Mouse (Mus musculus) limb, embryonic 14.5 days (tissue): ENCODE measurements around the gene Iqce. TPM values are rescaled to one million over a fixed set of nuclear protein-coding genes. Genes with fewer than 3 reads are reported as not detected.

Experiments
- ATAC-seq: fragments of 200-750 bp; cut with Nextera tagmentation; 2 replicates; pipeline ENCODE4 v1.8.0; 2017; ENCODE audit warnings: low read depth, moderate number of reproducible peaks, moderate TSS enrichment; ENCODE audit not compliant: low FRiP score
- DNase-seq: peaks from one replicate; pipeline ENCODE4 v3.0.0-alpha.2; 2015; ENCODE audit warnings: low spot score
- H3K27ac ChIP-seq: fragments of 300-500 bp; sonication (generic); replicated peaks from 2 replicates; pipeline ENCODE4 v1.5.1; 2014; ENCODE audit warnings: low read depth, mild to moderate bottlenecking, low read length, moderate library complexity, mixed read lengths
- H3K27me3 ChIP-seq: fragments of 300-500 bp; sonication (generic); 2 replicates; pipeline ENCODE4 v1.6.1; 2014; ENCODE audit warnings: low read length, mixed read lengths; ENCODE audit not compliant: control insufficient read depth, insufficient read depth
- H3K36me3 ChIP-seq: fragments of 300-500 bp; sonication (generic); 2 replicates; pipeline ENCODE4 v1.6.1; 2014; ENCODE audit warnings: mild to moderate bottlenecking, low read length, moderate library complexity, mixed read lengths; ENCODE audit not compliant: control insufficient read depth, insufficient read depth
- H3K4me1 ChIP-seq: fragments of 300-500 bp; sonication (generic); 2 replicates; pipeline ENCODE4 v1.6.1; 2014; ENCODE audit warnings: antibody characterized with exemption, low read length, mixed read lengths; ENCODE audit not compliant: control insufficient read depth, insufficient read depth
- H3K4me2 ChIP-seq: fragments of 300-500 bp; sonication (generic); replicated peaks from 2 replicates; pipeline ENCODE4 v1.6.1; 2014; ENCODE audit warnings: low read depth, mild to moderate bottlenecking, low read length, moderate library complexity; ENCODE audit not compliant: severe bottlenecking
- H3K4me3 ChIP-seq: fragments of 300-500 bp; sonication (generic); replicated peaks from 2 replicates; pipeline ENCODE4 v1.5.1; 2014; ENCODE audit warnings: low read length
- H3K9ac ChIP-seq: fragments of 300-500 bp; sonication (generic); 2 replicates; pipeline ENCODE4 v1.6.1; 2014; ENCODE audit warnings: mild to moderate bottlenecking, low read depth, low read length, moderate library complexity; ENCODE audit not compliant: severe bottlenecking
- H3K9me3 ChIP-seq: fragments of 300-500 bp; sonication (generic); 2 replicates; pipeline ENCODE4 v1.6.1; 2016; ENCODE audit warnings: low read length; ENCODE audit not compliant: control insufficient read depth
- POLR2A ChIP-seq: fragments of 200-500 bp; IDR thresholded peaks from 2 replicates; pipeline ENCODE4 v1.8.0; 2012; ENCODE audit warnings: inconsistent platforms, mild to moderate bottlenecking, moderate library complexity, borderline replicate concordance; ENCODE audit not compliant: insufficient read depth, insufficient read length; ENCODE audit errors: extremely low read depth
- WGBS: fragments of 180-500 bp; shearing (Covaris S2); extraction: QIAGEN DNeasy Blood & Tissue Kit; methylation state at CpG from one replicate; pipeline ENCODE4 v1.1.7; 2014; 5-methylcytosine and 5-hydroxymethylcytosine counted together
- polyA plus RNA-seq, 2 experiments: library from polyadenylated mRNA; depleted of rRNA in 1 of 2; stranded (reverse) in 1 of 2; unstranded in 1 of 2; fragments of >200 nt; fragmentation: Nextera tagmentation in 1 of 2; extraction: Ambion mirVana in 1 of 2; gene quantifications; 2 replicates each; pipeline versions ENCODE4 v1.2.1 to v1.2.3; 2012 to 2014

Iqce gene
- polyA plus RNA-seq, 2 experiments = 23.4 to 38.3 TPM

GRCm38 (mm10) chr5:140741877-140742276 is 39.7 kb upstream of the Iqce start:
- no peaks in the 10 kb centered on the region for H3K9me3 ChIP-seq
- H3K36me3 ChIP-seq = no peaks in the 10 kb centered on the region
- no peak overlapping the region for H3K4me2 ChIP-seq
- ATAC-seq = no peak
- DNase-seq = no peak
- H3K9ac ChIP-seq = no peak overlapping the region
- no peak overlapping the region for H3K27ac ChIP-seq
- no peak overlapping the region for H3K4me3 ChIP-seq
- H3K4me1 ChIP-seq = no peaks in the 10 kb centered on the region
- H3K27me3 ChIP-seq = peaks cover 6% of the 10 kb centered on the region; the same call in 1 of the 2 replicates
- TF ChIP-seq POLR2A = no peak

- Histone ChIP-seq H3K27ac (no peak overlapping the region), H3K9me3 (no peaks in the 10 kb centered on the region), H3K9ac (no peak overlapping the region), H3K4me2 (no peak overlapping the region), H3K36me3 (no peaks in the 10 kb centered on the region), H3K4me3 (no peak overlapping the region), H3K4me1 (no peaks in the 10 kb centered on the region), H3K27me3 (peaks cover 13% of the 10 kb centered on the region; the same call in 1 of the 2 replicates)
- TF ChIP-seq POLR2A = no peak
- DNase-seq (no peak), ATAC-seq (no peak)
- 66% methylated on average over 10 of the region's 11 CpGs for WGBS
Measured at GRCm38 (mm10) chr5:140741040-140741439, 38.9 kb upstream of the Iqce start.

DNA sequence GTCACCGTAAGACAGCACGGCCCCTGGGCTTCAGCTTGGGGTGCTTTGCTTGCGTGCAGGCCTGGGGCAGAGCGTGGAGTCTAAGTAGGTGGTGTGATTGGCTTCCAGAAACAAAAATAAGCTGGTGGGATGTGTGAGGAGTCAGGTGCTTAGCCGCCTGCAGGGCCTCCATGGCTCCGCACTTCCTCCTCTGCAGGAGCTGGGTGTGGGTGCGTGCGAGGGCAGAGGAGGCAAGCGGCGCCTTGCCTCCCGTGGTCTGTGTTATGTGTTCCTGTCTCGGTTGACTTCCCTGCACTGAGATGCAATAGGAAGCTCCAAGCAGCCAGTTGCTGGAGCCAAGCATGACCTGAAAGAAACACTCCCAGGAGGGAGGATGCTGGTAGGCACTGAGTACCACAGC is 37.6 kb upstream of the Iqce start:
- Histone ChIP-seq H3K4me3 (no peak overlapping the region), H3K9ac (no peak overlapping the region), H3K36me3 (no peaks in the 10 kb centered on the region), H3K4me2 (no peak overlapping the region), H3K27me3 (peaks cover 24% of the 10 kb centered on the region; the same call in 1 of the 2 replicates), H3K9me3 (no peaks in the 10 kb centered on the region), H3K27ac (no peak overlapping the region), H3K4me1 (no peaks in the 10 kb centered on the region)
- ATAC-seq = no peak
- 82% methylated on average over 10 of the region's 12 CpGs for WGBS
- no peak for TF ChIP-seq POLR2A
- no peak for DNase-seq

DNA sequence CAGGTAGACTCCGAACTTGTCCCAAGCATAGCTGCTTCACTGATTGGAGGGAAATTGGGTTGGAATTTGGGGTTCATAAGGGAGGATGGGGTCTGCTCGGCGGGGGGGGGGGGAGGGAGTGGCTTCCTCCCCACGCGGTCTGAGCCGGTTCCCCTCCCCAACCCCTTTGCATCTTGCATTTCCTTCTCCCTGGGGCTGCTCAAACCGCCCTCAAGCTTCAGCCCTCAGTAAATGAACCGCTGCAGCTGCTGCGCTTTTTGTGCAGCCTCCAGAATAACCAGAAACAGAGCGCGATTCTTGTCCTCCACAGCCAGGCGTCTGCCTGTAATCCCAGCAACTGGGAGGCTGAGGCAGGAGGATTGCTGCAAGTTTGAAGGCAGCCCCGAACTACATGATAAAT is 34.0 kb upstream of the Iqce start:
- H3K4me1 ChIP-seq = no peaks in the 10 kb centered on the region
- WGBS = 27% methylated on average over 10 of the region's 13 CpGs
- no peaks in the 10 kb centered on the region for H3K9me3 ChIP-seq
- 0 out of 2 replicates have a peak overlapping the region, but pooled peaks have one; percentile 29 for H3K4me3 ChIP-seq
- no peak overlapping the region for H3K27ac ChIP-seq
- no peak overlapping the region for H3K9ac ChIP-seq
- DNase-seq (no peak), ATAC-seq (no peak)
- peaks cover 26% of the 10 kb centered on the region; the same call in 1 of the 2 replicates for H3K27me3 ChIP-seq
- H3K4me2 ChIP-seq = peak overlapping the region; percentile 44; the same call in 1 of the 2 replicates
- H3K36me3 ChIP-seq = no peaks in the 10 kb centered on the region
- no peak for TF ChIP-seq POLR2A

DNA sequence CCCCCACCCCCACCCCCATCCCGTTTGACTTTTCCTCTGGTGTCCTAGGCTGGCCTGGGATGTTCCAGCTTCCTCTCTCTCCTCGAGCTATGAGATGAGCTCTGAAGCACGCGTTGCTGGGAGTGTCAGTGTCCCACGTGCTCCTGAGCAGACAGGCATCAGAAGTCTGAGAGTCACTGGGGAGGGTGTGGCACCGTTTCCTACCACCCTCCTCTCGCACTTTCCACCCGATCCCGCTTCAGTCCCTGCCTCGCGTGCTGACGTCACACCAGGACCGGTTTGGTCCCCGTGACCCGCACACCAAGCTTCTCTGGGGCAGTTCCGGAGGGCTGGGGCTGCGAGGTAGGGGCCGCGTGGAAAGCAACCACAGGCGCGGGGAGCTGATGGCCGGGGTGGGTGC is 33.1 kb upstream of the Iqce start:
- peak overlapping the region; percentile 44 for H3K4me2 ChIP-seq
- 4% methylated on average over 17 of the region's 22 CpGs for WGBS
- DNase-seq = no peak
- H3K4me1 ChIP-seq = no peaks in the 10 kb centered on the region
- no peak; the same call in 1 of the 2 replicates for ATAC-seq
- H3K9ac ChIP-seq = peak overlapping the region; percentile 40
- peak overlapping the region; percentile 29 for H3K4me3 ChIP-seq
- H3K9me3 ChIP-seq = no peaks in the 10 kb centered on the region
- H3K27ac ChIP-seq = no peak overlapping the region
- no peaks in the 10 kb centered on the region for H3K36me3 ChIP-seq
- peaks cover 26% of the 10 kb centered on the region; the same call in 1 of the 2 replicates for H3K27me3 ChIP-seq
- no peak for TF ChIP-seq POLR2A

GRCm38 (mm10) chr5:140733336-140733735 is 31.2 kb upstream of the Iqce start:
- no peak for TF ChIP-seq POLR2A
- H3K9me3 ChIP-seq = no peaks in the 10 kb centered on the region
- H3K4me3 ChIP-seq = no peak overlapping the region
- WGBS = 58% methylated on average over 3 of the region's 3 CpGs
- H3K9ac ChIP-seq = no peak overlapping the region
- H3K27ac ChIP-seq = no peak overlapping the region
- H3K36me3 ChIP-seq = no peaks in the 10 kb centered on the region
- H3K4me2 ChIP-seq = no peak overlapping the region
- no peak for ATAC-seq
- peaks cover 26% of the 10 kb centered on the region; the same call in 1 of the 2 replicates for H3K27me3 ChIP-seq
- no peak for DNase-seq
- H3K4me1 ChIP-seq = no peaks in the 10 kb centered on the region
